Mouse (Mus musculus) left cerebral cortex, adult 9 months (tissue): ENCODE measurements around the gene Pglyrp3.
"Not testable (repeated sequence)": the region's sequence is repeated elsewhere in the genome, so short reads cannot be mapped to it uniquely, and the experiment has no call there.

ENCODE experiments used
- DNase-seq, 2 experiments: peaks; one replicate each; pipeline ENCODE4 v3.0.0; 2022; ENCODE audit warnings: low spot score in 2 of 2

Gene Pglyrp3

GRCm38 (mm10) chr3:92014283-92014682, at the start of gene Pglyrp3:
Gene Pglyrp3, plus strand, starts transcription at chr3:92014583.
- DNase-seq, result no peak

DNA sequence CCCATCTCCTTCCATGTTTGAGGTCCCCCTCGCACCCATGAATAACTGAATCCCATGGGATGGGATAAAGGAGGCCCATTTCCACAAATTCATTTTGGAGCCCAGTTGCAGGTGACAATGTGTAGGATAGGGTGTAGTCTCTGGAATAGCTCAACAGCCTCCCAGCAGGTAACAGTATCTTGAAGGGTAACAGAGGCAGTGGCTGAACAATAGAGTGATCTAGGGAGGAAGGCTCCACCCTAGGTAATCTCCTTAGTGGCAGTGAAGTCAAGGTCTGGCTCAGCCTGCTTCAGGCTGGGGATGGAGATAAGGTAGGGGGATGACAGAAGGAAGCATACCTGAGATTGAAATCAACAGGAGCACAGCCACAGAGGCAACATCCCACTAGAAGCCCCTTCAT, 3.4 kb upstream of the Pglyrp3 start:
- no peak for DNase-seq

- not testable (repeated sequence) for DNase-seq
Measured at GRCm38 (mm10) chr3:92024541-92024940, 10.2 kb downstream of the Pglyrp3 start.

DNA sequence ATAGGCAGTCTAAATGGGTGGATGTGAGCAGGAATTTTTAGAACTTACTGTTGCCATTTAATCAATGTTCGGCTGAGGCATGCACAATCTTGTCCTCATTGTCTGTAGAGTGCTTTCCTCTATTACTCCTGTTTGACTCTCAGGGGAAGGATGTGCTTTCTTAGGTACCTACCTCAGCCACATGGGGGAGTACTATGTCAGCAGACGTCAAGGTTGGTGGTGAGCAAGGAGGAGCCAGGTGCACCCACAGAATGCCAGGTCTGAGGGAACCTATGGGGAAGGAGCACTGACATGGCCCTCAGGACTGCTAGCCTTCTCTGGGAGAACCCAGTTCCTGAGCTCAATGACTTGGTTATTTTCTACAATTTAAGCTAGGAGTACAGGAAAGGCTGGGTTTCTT, 18.8 kb downstream of the Pglyrp3 start:
- no peak for DNase-seq

GRCm38 (mm10) chr3:92033892-92034291, 19.5 kb downstream of the Pglyrp3 start:
- DNase-seq, result no peak

DNA sequence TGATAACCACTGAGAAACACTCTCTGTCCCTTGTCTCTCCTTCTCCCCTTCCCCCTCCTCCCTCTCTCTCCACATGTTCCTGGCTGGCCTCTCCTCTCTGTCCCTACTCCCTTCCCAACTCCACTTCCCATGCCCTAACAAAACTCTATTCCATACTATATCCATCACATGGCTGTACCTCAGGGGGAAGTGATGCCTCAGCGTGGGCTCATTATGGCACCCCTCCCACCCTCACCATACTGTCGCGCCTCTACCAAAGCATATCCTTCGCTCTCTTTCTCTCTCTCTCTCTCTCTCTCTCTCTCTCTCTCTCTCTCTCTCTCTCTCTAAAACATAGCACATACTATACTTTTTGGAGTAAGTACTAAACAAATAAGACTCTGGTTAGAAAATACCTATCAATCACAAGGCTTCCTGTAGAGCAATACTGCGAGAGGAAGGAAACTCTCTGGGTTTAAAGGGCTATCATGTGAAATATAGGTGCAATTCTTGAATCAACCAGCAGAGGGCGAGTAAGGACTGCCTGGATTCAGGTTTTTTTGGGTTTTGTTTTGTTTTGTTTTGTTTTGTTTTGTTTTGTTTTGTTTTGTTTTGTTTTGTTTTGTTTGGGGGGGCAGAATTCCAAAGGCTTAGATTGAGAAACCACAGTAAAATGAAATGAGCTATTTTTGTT, 36.1 kb downstream of the Pglyrp3 start:
- peak in 1 of 2 experiments; percentile 40 for DNase-seq

- DNase-seq, result peak; percentile 31 to 56
Measured at GRCm38 (mm10) chr3:92080462-92081284, 66.3 kb downstream of the Pglyrp3 start.
